Mouse (Mus musculus) gastrocnemius, adult 8-10 months (tissue): ENCODE measurements around the gene Taar7b. TPM values are rescaled to one million over a fixed set of nuclear protein-coding genes. Genes with fewer than 3 reads are reported as not detected.

Source experiments
- total RNA-seq, 4 experiments: library from RNA; stranded (reverse); gene quantifications; 2 replicates each; pipeline ENCODE4 v1.2.4; 2022

Taar7b gene
- total RNA-seq, 4 experiments from 2014 or later: not detected

Other genes with a start within 250 kb of the Taar7b start
- gene Rps12, start 212.7 kb upstream of the Taar7b start, total RNA-seq: 100 to 1,000 TPM; 127 to 219 (median 169) TPM
- gene Slc18b1, start 203.0 kb upstream of the Taar7b start, total RNA-seq: 1 to 10 TPM; 4.6 to 8.3 (median 6.0) TPM
- gene Vnn3, start 148.5 kb upstream of the Taar7b start, total RNA-seq: under 1 TPM in 2 of 4 experiments, not detected in 2; 0.17 to 0.21 TPM
- gene Vnn1, start 105.3 kb upstream of the Taar7b start, total RNA-seq: under 1 TPM in 2 of 4 experiments, not detected in 2; 0.13 to 0.35 TPM
- not detected for gene Taar1, start 79.6 kb upstream of the Taar7b start, total RNA-seq
- not detected for gene Taar2, start 61.4 kb upstream of the Taar7b start, total RNA-seq
- gene Taar3, start 50.4 kb upstream of the Taar7b start, total RNA-seq: not detected
- gene Taar4, start 39.4 kb upstream of the Taar7b start, total RNA-seq: not detected
- gene Taar5, start 29.2 kb upstream of the Taar7b start, total RNA-seq: not detected
- not detected for gene Taar6, start 14.3 kb upstream of the Taar7b start, total RNA-seq
- not detected for gene Taar7a, start 6.5 kb upstream of the Taar7b start, total RNA-seq
- gene Taar7d, start 27.3 kb downstream of the Taar7b start, total RNA-seq: not detected
- gene Taar7e, start 37.7 kb downstream of the Taar7b start, total RNA-seq: not detected
- not detected for gene Taar7f, start 49.6 kb downstream of the Taar7b start, total RNA-seq
- gene Taar8a, start 76.6 kb downstream of the Taar7b start, total RNA-seq: not detected
- gene Taar8b, start 92.4 kb downstream of the Taar7b start, total RNA-seq: not detected
- gene Taar8c, start 102.0 kb downstream of the Taar7b start, total RNA-seq: not detected
- gene Taar9, start 109.6 kb downstream of the Taar7b start, total RNA-seq: not detected
- 10 to 100 TPM; 22.1 to 28.8 (median 24.4) TPM for gene Stx7, start 149.4 kb downstream of the Taar7b start, total RNA-seq
- gene Moxd1, start 223.6 kb downstream of the Taar7b start, total RNA-seq: 1 to 10 TPM in 1 of 4 experiments, under 1 TPM in 3; 0.07 to 1.5 (median 0.31) TPM